Comparison of ENCODE assay signal across 9 mouse cellular contexts in the genomic region with DNA sequence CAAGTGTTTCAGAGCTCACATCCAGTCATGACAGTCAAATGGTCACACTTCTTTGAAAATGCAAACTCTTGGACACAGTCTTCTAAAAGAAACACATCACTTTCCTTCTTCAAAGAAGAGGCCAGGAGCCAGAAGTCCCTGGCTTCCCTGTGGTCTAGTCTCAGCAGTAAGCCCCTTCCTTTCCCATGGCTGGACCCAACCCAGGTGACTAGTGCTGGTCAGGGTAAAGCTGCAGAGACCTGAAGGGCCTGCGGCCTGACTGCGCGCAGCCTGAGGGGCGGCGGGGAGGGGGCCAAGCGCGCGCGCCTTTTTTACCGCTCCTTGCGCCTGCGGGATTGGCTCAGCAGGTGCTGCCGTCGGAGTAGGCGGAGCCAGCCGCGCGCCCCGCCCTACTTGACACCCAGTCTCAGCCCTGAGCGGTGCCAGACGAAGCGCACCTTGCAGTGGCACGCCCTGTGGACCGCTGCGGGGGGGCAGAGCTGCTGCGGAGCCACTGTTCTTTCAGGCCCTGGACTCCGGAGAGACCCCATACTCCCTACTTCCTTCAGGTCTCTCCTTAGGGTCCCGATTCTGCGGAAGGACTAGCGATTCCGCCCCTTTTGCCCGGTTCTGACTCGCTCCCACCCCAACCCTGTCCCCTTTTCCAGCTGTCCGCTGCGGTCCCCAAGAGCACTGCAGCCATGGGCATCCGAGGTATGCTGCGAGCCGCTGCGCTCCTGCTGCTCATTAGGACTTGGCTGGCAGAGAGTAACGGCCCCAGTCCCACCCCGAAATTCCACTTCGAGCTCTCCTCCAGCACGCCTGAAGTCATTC. TPM values are rescaled to one million over a fixed set of nuclear protein-coding genes. Genes with fewer than 3 reads are reported as not detected.
DNase-seq lines count a peak whose midpoint lies in the region; ATAC-seq and TF ChIP-seq lines count a peak whose summit lies in the region.
"Had no signal": no experiment of that assay in that cellular context is flagged by ENCODE, and none has a peak within 500 bp of the region (broad histone marks: within the 10 kb centered on the region; RNA-seq: fewer than 3 reads in every experiment).

A gene (plus strand): TSS at position 403 of the 813 bp plus-strand sequence.

- TF ChIP-seq POLR2A in limb, embryonic 14.5 days (IDR thresholded peaks at IDR 0.05; ENCODE audit: borderline replicate concordance, extremely low read depth, insufficient read depth, insufficient read length) = no peak

- DNase-seq in kidney, adult 18-20 months = peak; percentile 24
- no peak for DNase-seq in kidney, adult 11 months
- peak; percentile 44 for DNase-seq in embryo, embryonic 11 days
- peak; percentile 32 for DNase-seq in hindbrain, embryonic 10.5 days (ENCODE audit: low spot score)
- DNase-seq in limb, embryonic 14.5 days (ENCODE audit: low spot score) = peak; percentile 9
- DNase-seq in midbrain, embryonic 14.5 days = peak; percentile 70
- DNase-seq in thymus, postnatal 14 days = peak; percentile 18
- no peak for DNase-seq in spleen, postnatal 4 days (ENCODE audit: low spot score in 2 of 2)

- no peak within 1 kb of the TSS for H3K27ac ChIP-seq in hindbrain, embryonic 10.5 days
- no peak within 1 kb of the TSS for H3K27ac ChIP-seq in limb, embryonic 14.5 days (replicated peaks; ENCODE audit: low read depth, low read length)
- H3K27ac ChIP-seq in midbrain, embryonic 14.5 days (replicated peaks; ENCODE audit: low read depth, low read length) = no peak within 1 kb of the TSS

- 16% methylated on average over 43 of the region's 43 CpGs for WGBS in hindbrain, embryonic 10.5 days
- 27% methylated on average over 38 of the region's 43 CpGs for WGBS in limb, embryonic 14.5 days
- 30% methylated on average over 43 of the region's 43 CpGs for WGBS in midbrain, embryonic 14.5 days

- H3K27me3 ChIP-seq in hindbrain, embryonic 10.5 days (ENCODE audit: insufficient read depth, poor library complexity, severe bottlenecking) = peaks cover 35% of the 10 kb centered on the region
- peaks cover 21% of the 10 kb centered on the region; the same call in 1 of the 2 replicates for H3K27me3 ChIP-seq in limb, embryonic 14.5 days (ENCODE audit: control insufficient read depth, insufficient read depth, low read length)
- H3K27me3 ChIP-seq in midbrain, embryonic 14.5 days (ENCODE audit: control insufficient read depth, insufficient read depth, low read length) = no peaks in the 10 kb centered on the region

- no peak; the same call in 1 of the 2 replicates for ATAC-seq in limb, embryonic 14.5 days (ENCODE audit: low FRiP score, low read depth)
- peak; percentile 84 for ATAC-seq in midbrain, embryonic 14.5 days (ENCODE audit: low FRiP score, low TSS enrichment)

- H3K9me3 ChIP-seq in hindbrain, embryonic 10.5 days = no peaks in the 10 kb centered on the region
- no peaks in the 10 kb centered on the region for H3K9me3 ChIP-seq in limb, embryonic 14.5 days (ENCODE audit: control insufficient read depth, low read length)
- no peaks in the 10 kb centered on the region for H3K9me3 ChIP-seq in midbrain, embryonic 14.5 days (ENCODE audit: control insufficient read depth, low read length)

- no peak within 1 kb of the TSS for H3K9ac ChIP-seq in limb, embryonic 14.5 days (ENCODE audit: low read depth, low read length, severe bottlenecking)
- H3K9ac ChIP-seq in midbrain, embryonic 14.5 days (replicated peaks; ENCODE audit: low read length) = no peak within 1 kb of the TSS; the same call in 1 of the 2 replicates

- peak within 1 kb of the TSS; percentile 53 for H3K4me2 ChIP-seq in limb, embryonic 14.5 days (replicated peaks; ENCODE audit: low read depth, low read length, severe bottlenecking)
- H3K4me2 ChIP-seq in midbrain, embryonic 14.5 days (ENCODE audit: low read length) = peak within 1 kb of the TSS; percentile 68

- H3K36me3 ChIP-seq in hindbrain, embryonic 10.5 days = no peaks in the 10 kb centered on the region
- H3K36me3 ChIP-seq in limb, embryonic 14.5 days (ENCODE audit: control insufficient read depth, insufficient read depth, low read length) = no peaks in the 10 kb centered on the region
- no peaks in the 10 kb centered on the region for H3K36me3 ChIP-seq in midbrain, embryonic 14.5 days (ENCODE audit: control insufficient read depth, insufficient read depth, low read length)

- H3K4me1 ChIP-seq in hindbrain, embryonic 10.5 days (replicated peaks) = 0 out of 2 replicates have a peak, but pooled peaks cover 5% of the 10 kb centered on the region
- H3K4me1 ChIP-seq in limb, embryonic 14.5 days (ENCODE audit: control insufficient read depth, insufficient read depth, low read length) = no peaks in the 10 kb centered on the region
- no peaks in the 10 kb centered on the region for H3K4me1 ChIP-seq in midbrain, embryonic 14.5 days (ENCODE audit: control insufficient read depth, insufficient read depth, low read length)

- H3K4me3 ChIP-seq in hindbrain, embryonic 10.5 days = peak within 1 kb of the TSS; percentile 51
- peak within 1 kb of the TSS; percentile 31 for H3K4me3 ChIP-seq in limb, embryonic 14.5 days (replicated peaks; ENCODE audit: low read length)
- peak within 1 kb of the TSS; percentile 40 for H3K4me3 ChIP-seq in midbrain, embryonic 14.5 days (replicated peaks; ENCODE audit: low read depth, low read length)

RNA-seq across cellular contexts. Expression of the gene that starts here (rescaled TPM):
- 0.36 and 0.90 TPM in 2 replicates for polyA plus RNA-seq in hindbrain, embryonic 10.5 days (2016; fragmentation: Nextera tagmentation; extraction: Ambion mirVana)
- 0.18 and 0.20 TPM in 2 replicates for polyA plus RNA-seq in limb, embryonic 14.5 days (2012; rRNA removed)
- polyA plus RNA-seq in limb, embryonic 14.5 days (2014; fragmentation: Nextera tagmentation; extraction: Ambion mirVana) = 0.19 and 0.28 TPM in 2 replicates
- polyA plus RNA-seq in midbrain, embryonic 14.5 days (2014; fragmentation: Nextera tagmentation; extraction: Ambion mirVana) = 3.2 and 4.1 TPM in 2 replicates
- polyA plus RNA-seq: liver, adult 2 months had no signal

Comparison
In these comparisons a context has a peak if more than half of its experiments do, and no peak if none do; other contexts are left out.
1. DNase-seq: peak in kidney, adult 18-20 months (single experiment), embryo, embryonic 11 days (single experiment), midbrain, embryonic 14.5 days (single experiment) and thymus, postnatal 14 days (single experiment); none in kidney, adult 11 months (single experiment) and spleen, postnatal 4 days (0 of 2).
2. Peak in DNase-seq and H3K4me3 ChIP-seq in hindbrain, embryonic 10.5 days; RNA of the gene not detected or under 1 TPM.
3. Peak in DNase-seq, H3K4me3 ChIP-seq and H3K4me2 ChIP-seq in limb, embryonic 14.5 days; RNA of the gene not detected or under 1 TPM.
4. Peak in every context shown above with its lines, with median percentiles within 50 percentile points of each other: H3K4me3 ChIP-seq.